Mouse (Mus musculus): ENCODE data around the gene Cep63.

Gene Cep63

DNA sequence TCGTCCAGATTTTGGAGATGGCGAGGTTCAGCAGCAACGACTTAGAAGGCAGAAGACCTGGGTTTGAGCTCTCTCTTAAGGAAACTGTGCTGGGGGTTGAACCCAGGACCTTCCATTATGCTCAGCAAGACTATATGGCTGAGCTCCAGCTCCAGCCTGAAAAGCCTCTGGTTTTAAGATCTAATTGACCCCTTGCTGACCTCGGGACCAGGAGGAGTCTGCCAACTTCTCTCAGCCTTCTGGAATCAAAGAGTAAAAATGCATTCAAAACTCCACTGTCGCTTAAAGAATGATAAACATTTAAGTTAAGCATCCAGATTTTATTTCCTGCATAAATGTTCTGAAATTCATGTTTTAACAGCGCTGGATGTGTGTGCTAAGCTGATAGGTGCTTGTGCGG lies 12.6 kb upstream of the Cep63 start:
- TF ChIP-seq GATA4 (IDR thresholded peaks at IDR 0.05; ENCODE audit: insufficient replicate concordance, low read length) = no peak

DNA sequence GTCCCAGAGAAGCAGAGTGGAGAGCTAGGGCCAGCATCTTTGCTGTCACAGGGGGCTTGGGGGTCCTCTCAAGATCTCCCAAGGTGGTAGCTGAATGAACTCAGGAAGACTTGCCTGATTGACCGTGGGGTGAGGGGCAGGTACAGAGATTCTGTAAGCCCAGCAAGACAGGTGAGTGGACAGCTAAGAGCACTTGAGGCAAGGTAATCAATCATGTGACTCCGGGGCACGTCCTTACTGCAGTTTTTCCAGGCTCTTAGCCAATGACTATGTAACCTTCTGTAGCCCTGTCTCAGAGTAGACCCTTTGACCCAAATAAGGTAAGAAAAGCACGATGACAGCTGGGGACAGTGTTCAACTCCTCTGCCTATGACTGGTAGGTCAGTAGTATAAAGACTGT lies 10.8 kb upstream of the Cep63 start:
- no peak for TF ChIP-seq GATA4 (IDR thresholded peaks at IDR 0.05; ENCODE audit: insufficient replicate concordance, low read length)

DNA sequence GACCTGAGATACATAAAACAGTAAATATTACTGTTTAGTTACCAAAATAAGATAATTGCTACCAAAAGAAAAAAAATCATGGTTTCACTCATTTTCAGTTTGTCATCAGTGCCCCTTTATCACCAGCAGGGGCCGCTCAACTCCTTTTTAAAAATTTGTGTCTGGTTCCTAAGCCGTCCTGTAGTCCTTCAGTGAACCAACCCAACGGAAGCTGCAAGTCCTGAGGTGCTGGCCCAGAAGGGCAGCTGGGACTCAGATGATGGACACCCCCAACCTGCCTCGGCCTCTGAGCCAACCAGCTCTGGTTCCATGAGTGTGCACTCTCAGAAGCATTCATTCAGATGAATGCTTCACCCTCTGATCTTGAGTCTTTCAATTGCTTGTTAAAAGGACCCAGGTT lies 10.2 kb upstream of the Cep63 start:
- TF ChIP-seq GATA4 (IDR thresholded peaks at IDR 0.05; ENCODE audit: insufficient replicate concordance, low read length) = no peak

DNA sequence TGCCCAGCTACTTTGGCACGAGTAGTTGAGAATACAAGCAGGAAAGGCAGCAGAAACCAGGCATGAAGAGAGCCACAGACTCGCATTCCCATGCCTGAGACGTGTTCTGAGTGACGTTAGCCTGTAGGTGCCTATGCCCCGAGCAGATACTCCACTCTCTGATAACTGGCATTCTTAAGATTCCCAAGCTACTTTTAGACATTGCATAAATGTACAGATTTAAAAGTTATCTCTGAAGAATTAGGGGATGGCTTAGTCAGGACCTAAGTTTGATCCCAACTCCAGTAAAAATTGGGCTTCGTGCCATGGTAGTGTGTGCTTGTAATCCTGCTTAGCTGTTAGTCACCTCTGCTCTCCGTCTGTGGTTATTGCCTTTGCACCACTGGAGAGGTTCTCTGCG lies 8.1 kb upstream of the Cep63 start:
- no peak for TF ChIP-seq GATA4 (IDR thresholded peaks at IDR 0.05; ENCODE audit: insufficient replicate concordance, low read length)

GRCm38 (mm10) chr9:102632923-102633537 lies 6.7 kb upstream of the Cep63 start:
- TF ChIP-seq GATA4 (IDR thresholded peaks at IDR 0.05; ENCODE audit: insufficient replicate concordance, low read length) = peak; percentile 63

GRCm38 (mm10) chr9:102632173-102632572 lies 5.8 kb upstream of the Cep63 start:
- no peak for TF ChIP-seq GATA4 (IDR thresholded peaks at IDR 0.05; ENCODE audit: insufficient replicate concordance, low read length)

DNA sequence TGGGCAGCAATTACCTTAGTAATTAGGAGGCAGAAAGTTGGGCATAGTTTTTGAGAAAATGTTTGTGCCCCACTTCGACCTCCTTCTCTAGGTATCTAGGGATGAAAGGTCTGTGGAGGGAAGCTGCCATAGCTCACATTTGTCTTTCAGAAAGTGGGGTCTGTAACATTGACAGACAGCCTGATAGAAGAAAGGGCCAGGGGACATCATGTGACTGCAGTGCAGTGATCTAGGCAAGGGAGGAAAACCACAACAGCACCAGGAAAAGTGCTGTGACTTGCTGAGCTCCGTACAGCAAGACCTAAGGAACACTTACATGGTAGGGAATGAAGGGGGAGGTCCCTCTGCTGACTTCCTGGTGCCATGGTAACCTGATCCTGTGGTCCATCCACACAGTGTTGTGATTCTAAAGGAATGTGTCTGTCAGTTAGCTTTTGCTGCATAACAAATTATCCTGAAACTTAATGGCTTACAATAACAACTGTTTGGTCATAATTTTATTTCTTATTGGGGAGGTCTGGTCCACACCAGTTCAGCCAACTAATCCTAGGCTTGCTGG lies 5.3 kb upstream of the Cep63 start:
- TF ChIP-seq GATA4 (IDR thresholded peaks at IDR 0.05; ENCODE audit: insufficient replicate concordance, low read length) = no peak

DNA sequence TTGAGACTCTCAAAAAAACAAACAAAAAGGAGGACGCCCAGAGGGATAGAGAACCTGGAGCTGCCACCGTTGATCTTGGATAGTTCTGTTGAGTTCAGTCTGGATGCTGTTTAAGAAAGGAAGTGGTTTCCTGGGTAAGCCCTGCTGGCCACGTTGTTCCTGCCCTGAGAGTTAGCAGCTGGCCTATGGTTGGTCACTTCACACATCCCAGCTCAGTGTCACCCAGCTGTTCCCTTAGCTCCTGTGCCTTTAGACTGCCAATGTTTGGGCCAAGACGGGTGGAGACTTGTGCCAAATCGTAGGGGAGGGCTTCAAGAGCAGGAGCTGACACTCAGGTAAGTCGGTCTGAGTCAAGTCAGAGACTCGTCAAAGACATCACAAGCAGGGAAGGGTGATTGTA lies 2.7 kb upstream of the Cep63 start:
- TF ChIP-seq GATA4 (IDR thresholded peaks at IDR 0.05; ENCODE audit: insufficient replicate concordance, low read length) = no peak

DNA sequence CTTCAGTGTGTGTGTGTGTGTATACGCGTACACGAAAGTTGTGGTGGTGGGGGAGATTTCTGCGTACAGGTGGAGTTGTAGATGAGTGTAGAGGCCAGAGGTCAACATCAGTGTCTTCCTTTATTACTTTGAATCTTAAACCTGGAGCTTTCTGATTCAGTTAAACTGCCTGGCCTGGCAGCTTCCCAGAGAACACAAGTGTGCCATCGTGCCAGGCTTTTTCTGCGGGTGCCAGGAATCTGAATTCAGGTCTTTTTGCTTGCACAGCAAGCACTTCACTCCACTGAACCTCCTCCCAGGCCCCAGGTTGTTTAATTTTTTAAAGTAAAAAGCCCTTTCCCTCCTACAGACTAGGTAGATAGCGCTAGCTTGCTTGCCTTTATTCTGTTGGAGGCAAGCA lies 1.1 kb upstream of the Cep63 start:
- TF ChIP-seq GATA4 (IDR thresholded peaks at IDR 0.05; ENCODE audit: insufficient replicate concordance, low read length) = no peak

GRCm38 (mm10) chr9:102626839-102627225 lies 498 bp upstream of the Cep63 start:
- no peak for TF ChIP-seq GATA4 (IDR thresholded peaks at IDR 0.05; ENCODE audit: insufficient replicate concordance, low read length)

DNA sequence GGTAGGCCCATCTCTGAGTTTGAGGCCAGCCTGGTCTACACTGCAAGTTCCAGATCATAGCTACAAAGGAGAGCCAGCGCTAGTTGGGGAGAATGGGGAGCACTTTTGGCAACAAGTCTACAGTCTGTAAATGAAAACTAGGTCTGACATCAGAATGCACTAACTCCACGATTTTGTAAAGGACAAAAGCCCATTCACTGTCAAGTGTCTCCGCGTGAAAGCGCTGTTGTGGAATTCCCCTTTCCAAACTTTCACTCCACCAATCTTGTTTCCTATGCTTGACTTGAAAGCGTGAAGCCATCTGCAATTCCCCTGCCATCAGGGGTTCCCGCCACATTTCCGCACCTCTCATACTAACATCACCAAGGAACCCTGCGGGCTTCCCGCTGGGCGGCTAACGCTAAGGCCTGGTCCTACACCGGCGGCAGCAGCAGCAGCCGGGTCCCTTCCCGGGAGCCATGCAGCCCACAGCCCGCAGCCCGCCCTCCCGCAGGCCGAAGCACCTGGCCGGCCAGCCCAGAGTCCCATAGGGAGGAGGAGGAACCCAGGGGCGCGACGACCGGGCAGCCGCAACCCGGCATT lies 842 bp downstream of the Cep63 start:
- TF ChIP-seq GATA4 (IDR thresholded peaks at IDR 0.05; ENCODE audit: insufficient replicate concordance, low read length) = no peak

GRCm38 (mm10) chr9:102623581-102623980 lies 2.8 kb downstream of the Cep63 start:
- TF ChIP-seq GATA4 (IDR thresholded peaks at IDR 0.05; ENCODE audit: insufficient replicate concordance, low read length) = no peak

DNA sequence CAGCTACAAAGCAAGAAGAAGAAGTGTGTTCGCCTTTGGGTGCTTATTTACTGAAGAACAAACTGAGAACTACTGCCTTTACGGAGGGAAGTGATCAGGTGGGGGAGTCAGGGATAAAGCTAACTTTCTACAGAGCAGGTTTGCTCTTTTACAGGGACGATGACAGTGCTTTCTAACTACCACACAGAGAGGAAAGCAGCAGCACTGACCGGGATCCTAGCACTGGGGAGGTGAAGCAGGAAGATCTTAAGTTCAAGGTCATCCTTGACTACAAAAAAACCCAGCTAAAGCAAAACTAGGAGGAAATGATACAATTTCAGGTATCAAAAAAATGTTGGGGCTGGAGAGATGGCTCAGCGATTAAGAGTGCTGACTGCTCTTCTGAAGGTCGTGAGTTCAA lies 3.5 kb downstream of the Cep63 start:
- no peak for TF ChIP-seq GATA4 (IDR thresholded peaks at IDR 0.05; ENCODE audit: insufficient replicate concordance, low read length)

DNA sequence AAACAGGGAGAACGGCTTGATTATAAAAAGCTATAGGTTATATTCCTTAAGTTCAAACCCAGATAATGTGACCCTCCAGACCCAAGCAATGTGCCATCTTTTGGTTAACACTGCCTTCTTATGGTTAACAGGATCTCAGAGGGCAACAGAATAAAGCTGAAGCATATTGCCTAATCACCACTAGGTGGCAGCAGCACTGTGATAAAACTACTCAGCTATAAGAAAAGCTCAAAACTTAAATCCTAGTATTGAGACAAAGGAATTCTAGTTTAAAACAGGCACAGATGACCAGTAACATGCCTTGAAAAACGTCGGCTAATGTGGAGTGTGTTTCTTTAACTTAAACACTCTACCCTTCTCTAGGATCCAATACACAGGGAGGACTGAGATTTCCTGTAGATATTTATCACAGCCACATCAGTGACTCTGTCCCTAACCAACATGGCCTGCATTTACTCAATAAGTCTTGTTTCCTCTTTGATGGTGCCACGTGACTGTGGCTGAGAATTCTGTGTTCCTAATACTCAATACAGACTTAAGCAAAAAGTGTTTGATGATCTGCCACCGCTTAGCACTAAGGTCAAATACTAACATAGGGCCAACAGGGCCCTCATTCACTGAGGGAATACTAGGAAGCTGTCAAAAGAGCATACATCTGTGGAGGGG lies 4.0 kb downstream of the Cep63 start:
- no peak for TF ChIP-seq GATA4 (IDR thresholded peaks at IDR 0.05; ENCODE audit: insufficient replicate concordance, low read length)

GRCm38 (mm10) chr9:102621385-102621784 lies 4.9 kb downstream of the Cep63 start:
- no peak for TF ChIP-seq GATA4 (IDR thresholded peaks at IDR 0.05; ENCODE audit: insufficient replicate concordance, low read length)

- TF ChIP-seq GATA4 (IDR thresholded peaks at IDR 0.05; ENCODE audit: insufficient replicate concordance, low read length) = no peak
These were observed 10.1 kb downstream of the Cep63 start for GRCm38 (mm10) chr9:102616267-102616666.
